Mouse (Mus musculus) cortical plate, adult 2 months (tissue): Measurements from ENCODE around the gene Snx14. TPM values are rescaled to one million over a fixed set of nuclear protein-coding genes. Genes with fewer than 3 reads are reported as not detected.

ENCODE experiments used
- H3K27ac ChIP-seq: fragments of 200-500 bp; 2 replicates; pipeline ENCODE4 v1.5.1; 2012; ENCODE audit warnings: low read length, control low read depth, inconsistent platforms; ENCODE audit not compliant: insufficient read depth
- H3K4me1 ChIP-seq: fragments of 200-500 bp; 2 replicates; pipeline ENCODE4 v1.6.1; 2011; ENCODE audit warnings: low read length; ENCODE audit not compliant: control insufficient read depth, insufficient read depth
- H3K4me3 ChIP-seq: fragments of 200-500 bp; 2 replicates; pipeline ENCODE4 v1.5.1; 2011; ENCODE audit warnings: mild to moderate bottlenecking, low read length, control low read depth; ENCODE audit not compliant: insufficient read depth
- CTCF ChIP-seq: fragments of 200-500 bp; IDR thresholded peaks from 2 replicates; pipeline ENCODE4 v1.5.1; 2011; ENCODE audit warnings: mild to moderate bottlenecking, control low read depth, low read length; ENCODE audit not compliant: insufficient read depth; ENCODE audit errors: extremely low read depth
- POLR2A ChIP-seq: fragments of 200-500 bp; IDR thresholded peaks from 2 replicates; pipeline ENCODE4 v1.6.1; 2011; ENCODE audit warnings: mild to moderate bottlenecking, low read length, control low read depth; ENCODE audit not compliant: insufficient read depth; ENCODE audit errors: extremely low read depth
- polyA plus RNA-seq: library from polyadenylated mRNA; depleted of rRNA; stranded (reverse); fragments of >200 nt; gene quantifications from 2 replicates; pipeline ENCODE4 v1.2.3, GENCODE M21; 2012; rRNA removed

Snx14 gene
- polyA plus RNA-seq, 1 experiment, result 46.4 TPM

DNA sequence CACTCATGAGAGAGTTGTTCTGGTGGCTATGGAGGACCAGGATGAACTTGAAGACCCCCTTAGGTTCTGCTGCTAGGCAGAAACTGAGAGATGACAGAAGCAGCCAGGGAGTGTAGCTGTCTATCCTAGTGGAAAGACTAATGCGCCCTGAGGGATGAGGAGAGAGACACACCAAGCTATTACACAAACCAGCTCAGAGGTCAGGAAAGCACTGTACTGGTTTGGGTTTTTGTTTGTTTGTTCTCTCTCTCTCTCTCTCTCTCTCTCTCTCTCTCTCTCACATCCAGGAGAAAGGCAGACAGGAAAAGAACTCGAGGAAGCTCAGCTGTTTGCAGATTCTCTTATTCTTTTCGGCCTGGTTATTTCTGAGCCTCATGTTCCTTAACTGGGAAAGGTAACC, 108.4 kb downstream of the Snx14 start:
- Histone ChIP-seq H3K4me1 (no peaks in the 10 kb centered on the region), H3K27ac (no peak overlapping the region), H3K4me3 (no peak overlapping the region)
- TF ChIP-seq POLR2A (no peak), CTCF (no peak)

DNA sequence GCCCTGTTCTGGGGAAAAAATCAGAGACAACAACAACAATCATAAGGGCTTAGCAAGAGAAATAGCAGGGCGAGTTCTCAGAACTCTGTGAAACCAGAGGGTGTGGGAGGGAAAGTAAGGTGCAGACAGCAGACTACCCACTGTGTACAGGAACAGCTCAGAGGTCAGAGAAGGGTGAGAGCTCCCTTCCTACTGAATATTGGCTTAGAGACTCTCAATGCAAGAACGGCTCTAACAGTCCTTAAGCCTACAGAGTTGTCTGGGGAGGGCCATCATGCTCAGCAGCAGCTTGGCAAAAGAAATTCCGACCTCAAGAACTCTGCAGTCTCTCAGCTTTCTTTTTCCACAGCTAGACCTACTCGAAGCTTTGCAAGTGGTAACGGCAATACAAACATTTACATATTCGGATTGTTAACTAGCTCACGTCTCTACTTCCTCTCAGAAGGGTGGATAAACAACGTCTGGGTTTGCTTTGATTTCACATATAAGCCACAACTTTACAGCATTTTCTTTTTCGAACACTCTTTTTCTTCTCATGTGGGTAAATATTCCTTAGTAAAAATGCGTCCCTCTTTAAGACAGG, 109.5 kb downstream of the Snx14 start:
- no peak for TF ChIP-seq POLR2A
- TF ChIP-seq CTCF, result no peak

DNA sequence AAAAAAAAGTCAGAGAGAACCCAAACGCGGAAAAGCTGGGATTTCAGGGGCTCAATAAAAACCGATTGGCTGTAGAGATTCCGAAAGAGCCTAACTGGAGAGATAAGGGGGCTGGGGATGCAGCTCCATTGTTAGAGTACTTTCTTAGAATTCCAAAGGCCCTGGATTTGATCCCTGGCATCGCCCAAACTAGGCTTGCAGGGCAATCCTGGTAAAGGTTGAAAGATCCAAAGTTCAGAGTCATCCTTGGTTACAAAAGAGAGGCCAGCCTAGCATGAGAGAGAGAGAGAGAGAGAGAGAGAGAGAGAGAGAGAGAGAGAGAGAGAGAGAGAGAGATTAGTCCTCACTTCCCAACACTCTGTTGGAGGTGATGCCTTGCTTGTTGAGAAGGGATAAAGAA, 110.1 kb downstream of the Snx14 start:
- TF ChIP-seq CTCF, result no peak
- TF ChIP-seq POLR2A, result no peak
- H3K27ac ChIP-seq, result no peak overlapping the region; the same call in 1 of the 2 replicates
- no peaks in the 10 kb centered on the region for H3K4me1 ChIP-seq
- no peak overlapping the region for H3K4me3 ChIP-seq

More for the DNA sequence above, 109.5 kb downstream of the Snx14 start:
- Histone ChIP-seq H3K4me3 (no peak overlapping the region; the same call in 1 of the 2 replicates), H3K4me1 (no peaks in the 10 kb centered on the region), H3K27ac (no peak overlapping the region; the same call in 1 of the 2 replicates)

DNA sequence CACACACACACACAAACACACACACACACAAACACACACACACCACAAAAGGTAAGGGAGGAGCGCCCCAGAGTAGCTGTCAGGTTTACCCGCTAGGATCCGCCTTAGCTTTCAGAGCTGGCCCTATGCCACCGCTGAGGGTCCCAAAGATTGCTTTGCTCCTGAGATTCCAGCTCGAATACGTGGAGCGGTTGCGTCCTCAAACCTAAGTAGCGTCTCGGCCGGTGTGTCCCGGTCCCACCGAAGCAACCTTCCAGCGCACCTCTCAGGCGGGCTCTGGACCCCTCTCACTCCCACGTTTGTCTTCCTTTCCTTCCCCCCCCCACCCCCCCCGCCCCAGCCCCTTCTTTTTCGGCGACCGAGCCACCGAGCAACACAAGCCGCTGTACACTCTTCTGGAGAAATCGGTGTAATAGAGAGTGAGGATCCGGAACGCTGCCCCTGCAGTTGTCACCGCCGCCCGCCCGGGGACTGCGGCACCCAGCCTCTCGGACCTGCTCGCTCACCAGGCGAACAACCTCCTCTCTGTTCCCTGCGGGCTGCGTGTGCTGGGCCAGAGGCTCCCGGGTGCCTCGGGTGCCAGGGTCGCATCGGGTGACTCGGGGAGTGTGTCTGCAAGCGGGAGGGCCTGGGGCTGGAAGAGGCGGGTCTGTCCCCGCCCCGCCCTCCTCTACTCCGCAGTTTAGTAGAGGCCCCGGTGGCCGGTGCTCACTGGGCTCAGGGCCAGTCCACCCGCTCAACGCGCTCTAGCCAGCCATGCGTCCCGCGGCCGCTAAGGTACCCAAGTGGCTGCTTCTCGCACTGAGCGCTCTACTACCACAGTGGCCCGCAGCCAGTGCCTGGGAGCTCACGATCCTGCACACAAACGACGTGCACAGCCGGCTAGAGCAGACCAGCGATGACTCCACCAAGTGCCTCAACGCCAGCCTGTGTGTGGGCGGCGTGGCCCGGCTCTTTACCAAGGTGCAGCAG, 111.5 kb downstream of the Snx14 start, which contains the start of gene Nt5e:
Nt5e (plus strand) TSS at position 268 of the 972 bp plus-strand sequence.
- TF ChIP-seq POLR2A (no peak), CTCF (no peak)
- H3K27ac ChIP-seq, result no peak within 1 kb of the TSS
- no peaks in the 10 kb centered on the region for H3K4me1 ChIP-seq
- peak within 1 kb of the TSS; percentile 42 for H3K4me3 ChIP-seq

Other genes with a start within 250 kb of the Snx14 start
- 2.7 and 3.1 TPM in 2 replicates for gene Nt5e, start 111.8 kb downstream of the Snx14 start, polyA plus RNA-seq
- 0.21 and 1.2 TPM in 2 replicates for gene Gm20537, start 17.7 kb upstream of the Snx14 start, polyA plus RNA-seq
- gene Syncrip, start 43.6 kb upstream of the Snx14 start, polyA plus RNA-seq, result 22.9 and 23.9 TPM in 2 replicates
- 18.1 and 19.6 TPM in 2 replicates for gene Zfp949, start 109.1 kb upstream of the Snx14 start, polyA plus RNA-seq
- gene Trim43a, start 141.9 kb upstream of the Snx14 start, polyA plus RNA-seq, result 0.66 and 0.71 TPM in 2 replicates